Mouse (Mus musculus) forebrain, embryonic 10.5 days (tissue): ENCODE results near the gene Cramp1l. TPM values are rescaled to one million over a fixed set of nuclear protein-coding genes. Genes with fewer than 3 reads are reported as not detected.

Experiments
- DNase-seq: peaks from one replicate; pipeline ENCODE4 v3.0.0-alpha.2; 2017; ENCODE audit warnings: low spot score; ENCODE audit errors: extremely low spot score
- H3K27ac ChIP-seq: fragments of 300-500 bp; sonication (generic); 2 replicates; pipeline ENCODE4 v1.5.1; 2016; ENCODE audit warnings: mild to moderate bottlenecking
- H3K27me3 ChIP-seq: fragments of 300-500 bp; sonication (generic); 2 replicates; pipeline ENCODE4 v1.6.1; 2016; ENCODE audit warnings: mild to moderate bottlenecking; ENCODE audit not compliant: poor library complexity, severe bottlenecking
- H3K36me3 ChIP-seq: fragments of 300-500 bp; sonication (generic); replicated peaks from 2 replicates; pipeline ENCODE4 v1.6.1; 2016; ENCODE audit warnings: mild to moderate bottlenecking, moderate library complexity
- H3K4me1 ChIP-seq: fragments of 300-500 bp; sonication (generic); 2 replicates; pipeline ENCODE4 v1.6.1; 2016
- H3K4me3 ChIP-seq: fragments of 300-500 bp; sonication (generic); 2 replicates; pipeline ENCODE4 v1.5.1; 2016; ENCODE audit warnings: mild to moderate bottlenecking, moderate library complexity
- H3K9me3 ChIP-seq: fragments of 300-500 bp; sonication (generic); 2 replicates; pipeline ENCODE4 v1.6.1; 2016; ENCODE audit warnings: mild to moderate bottlenecking, moderate library complexity
- WGBS: fragments of 180-500 bp; shearing (Covaris S2); methylation state at CpG from one replicate; pipeline ENCODE4 v1.1.7; 2016; 5-methylcytosine and 5-hydroxymethylcytosine counted together
- polyA plus RNA-seq: library from polyadenylated mRNA; unstranded; fragments of >200 nt; fragmentation: Nextera tagmentation; extraction: Ambion mirVana; gene quantifications from 2 replicates; pipeline ENCODE4 v1.2.1, GENCODE M21; 2016

Gene Cramp1l
- polyA plus RNA-seq, 1 experiment from 2014 or later: 8.4 TPM

- H3K4me1 ChIP-seq: peaks cover 26% of the 10 kb centered on the region
- peak overlapping the region; percentile 94 for H3K4me3 ChIP-seq
- WGBS: under 1% methylated on average over 39 of the region's 39 CpGs
- peaks cover 45% of the 10 kb centered on the region for H3K36me3 ChIP-seq
- DNase-seq: peak; percentile 56
- H3K27ac ChIP-seq: peak overlapping the region; percentile 97
- no peaks in the 10 kb centered on the region for H3K9me3 ChIP-seq
- no peaks in the 10 kb centered on the region for H3K27me3 ChIP-seq
Observed at GRCm38 (mm10) chr17:25014841-25015570, 582 bp downstream of the Cramp1l start.

- Histone ChIP-seq H3K27ac (peak overlapping the region; percentile 97), H3K27me3 (no peaks in the 10 kb centered on the region), H3K36me3 (peaks cover 46% of the 10 kb centered on the region), H3K4me1 (peaks cover 26% of the 10 kb centered on the region), H3K4me3 (peak overlapping the region; percentile 94), H3K9me3 (no peaks in the 10 kb centered on the region)
- WGBS: under 1% methylated on average over 81 of the region's 81 CpGs
- DNase-seq: peak; percentile 61
Observed at GRCm38 (mm10) chr17:25013606-25014501, 1.7 kb downstream of the Cramp1l start.

DNA sequence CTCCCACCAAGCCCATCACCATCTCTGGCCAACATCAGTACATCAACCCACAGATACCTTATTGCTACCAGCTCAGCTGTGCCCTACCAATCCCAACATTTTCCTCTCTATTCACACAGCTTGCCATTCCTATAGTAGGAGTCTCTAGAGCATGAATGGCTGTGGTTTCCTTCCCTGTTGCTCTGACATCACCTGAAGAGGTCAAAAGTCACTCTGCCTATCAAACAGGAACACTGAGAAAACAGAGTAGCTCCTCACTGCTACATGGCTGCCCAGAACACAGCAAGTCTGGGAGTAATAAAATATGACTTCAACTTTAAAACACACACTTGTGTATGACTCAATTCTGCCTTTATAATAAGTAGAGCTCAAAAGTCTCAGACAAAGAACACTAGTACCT is 8.1 kb downstream of the Cramp1l start:
- H3K36me3 ChIP-seq: peaks cover 95% of the 10 kb centered on the region
- H3K27me3 ChIP-seq: no peaks in the 10 kb centered on the region
- H3K27ac ChIP-seq: no peak overlapping the region
- no peaks in the 10 kb centered on the region for H3K9me3 ChIP-seq
- H3K4me3 ChIP-seq: no peak overlapping the region
- no peak for DNase-seq
- H3K4me1 ChIP-seq: no peaks in the 10 kb centered on the region

- 96% methylated on average over 3 of the region's 3 CpGs for WGBS
- Histone ChIP-seq H3K4me3 (no peak overlapping the region), H3K27ac (no peak overlapping the region), H3K36me3 (peaks cover 95% of the 10 kb centered on the region), H3K9me3 (no peaks in the 10 kb centered on the region), H3K4me1 (no peaks in the 10 kb centered on the region), H3K27me3 (no peaks in the 10 kb centered on the region)
- no peak for DNase-seq
Observed at GRCm38 (mm10) chr17:25005102-25005501, 10.5 kb downstream of the Cramp1l start.

GRCm38 (mm10) chr17:24994721-24995120 is 20.9 kb downstream of the Cramp1l start:
- no peak overlapping the region for H3K4me3 ChIP-seq
- no peaks in the 10 kb centered on the region for H3K9me3 ChIP-seq
- no peak for DNase-seq
- peaks cover 100% of the 10 kb centered on the region for H3K36me3 ChIP-seq
- WGBS: 92% methylated on average over 6 of the region's 6 CpGs
- H3K4me1 ChIP-seq: no peaks in the 10 kb centered on the region
- no peak overlapping the region for H3K27ac ChIP-seq
- H3K27me3 ChIP-seq: no peaks in the 10 kb centered on the region

DNA sequence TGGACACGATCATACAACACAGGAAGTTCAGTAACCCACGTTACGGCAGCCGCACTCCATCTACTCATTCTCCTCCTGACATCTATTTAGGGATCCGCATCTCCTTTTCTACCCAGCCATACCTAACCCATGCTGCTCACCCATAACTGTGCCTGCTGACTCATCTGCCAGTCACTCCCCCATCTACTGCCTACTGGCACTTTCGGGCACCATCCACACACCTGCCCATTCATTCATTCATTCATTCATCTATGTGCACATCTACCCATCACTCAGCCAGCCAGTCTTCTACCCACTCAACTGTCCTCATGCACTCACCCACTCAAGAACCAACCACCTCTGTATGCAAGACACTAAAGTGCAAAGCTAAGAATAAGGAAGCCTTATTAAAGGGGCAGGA is 28.4 kb downstream of the Cramp1l start:
- peaks cover 99% of the 10 kb centered on the region for H3K36me3 ChIP-seq
- DNase-seq: no peak
- 96% methylated on average over 6 of the region's 6 CpGs for WGBS
- no peaks in the 10 kb centered on the region for H3K4me1 ChIP-seq
- H3K9me3 ChIP-seq: no peaks in the 10 kb centered on the region
- H3K4me3 ChIP-seq: no peak overlapping the region
- H3K27me3 ChIP-seq: no peaks in the 10 kb centered on the region
- no peak overlapping the region for H3K27ac ChIP-seq

GRCm38 (mm10) chr17:24960852-24961715 is 54.5 kb downstream of the Cramp1l start:
- Histone ChIP-seq H3K27me3 (no peaks in the 10 kb centered on the region), H3K4me1 (peaks cover 25% of the 10 kb centered on the region), H3K36me3 (peaks cover 76% of the 10 kb centered on the region), H3K9me3 (no peaks in the 10 kb centered on the region), H3K27ac (peak overlapping the region; percentile 99), H3K4me3 (peak overlapping the region; percentile 92)
- 19% methylated on average over 21 of the region's 21 CpGs for WGBS
- no peak for DNase-seq

DNA sequence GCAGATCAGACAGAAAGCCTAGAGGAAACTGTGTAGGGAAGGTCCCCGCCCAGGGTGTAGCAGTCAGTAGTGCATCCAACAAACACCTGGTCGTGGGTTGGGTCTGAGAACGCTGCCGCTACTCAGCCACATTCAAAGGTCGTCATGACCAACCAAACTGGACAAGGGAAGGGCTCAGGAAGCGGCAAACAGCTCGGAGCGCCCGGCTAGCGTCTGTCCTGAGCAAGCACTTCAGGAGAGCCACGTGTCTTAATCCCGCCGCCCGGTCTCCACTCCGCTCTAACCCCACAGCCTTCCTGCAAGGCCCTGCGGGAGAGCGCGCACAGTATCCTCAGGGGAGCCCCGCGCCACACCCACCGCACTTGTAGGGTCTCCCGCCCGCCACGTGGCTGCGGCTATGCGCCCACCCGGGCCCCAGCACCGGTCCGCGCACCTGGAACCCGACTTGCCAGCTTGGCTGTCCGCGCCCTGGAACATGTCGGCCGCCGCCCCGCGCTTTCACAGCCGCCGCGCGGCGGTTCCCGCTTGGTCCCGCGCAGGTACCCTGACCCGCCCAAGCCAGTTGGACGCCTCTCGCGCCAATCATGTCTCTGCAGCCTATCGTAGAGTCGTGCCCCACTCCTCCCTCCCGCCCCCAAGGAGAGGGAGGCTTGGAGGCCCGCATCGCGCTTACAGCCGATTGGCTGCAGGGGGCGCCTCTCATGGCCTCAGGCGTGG is 55.3 kb downstream of the Cramp1l start, which contains the start of gene Jpt2:
Gene Jpt2 (minus strand): TSS at position 555 of the 717 bp plus-strand sequence.
- H3K27me3 ChIP-seq: no peaks in the 10 kb centered on the region
- peak within 1 kb of the TSS; percentile 99 for H3K27ac ChIP-seq
- peaks cover 76% of the 10 kb centered on the region for H3K36me3 ChIP-seq
- H3K4me3 ChIP-seq: peak within 1 kb of the TSS; percentile 92
- under 1% methylated on average over 59 of the region's 59 CpGs for WGBS
- no peaks in the 10 kb centered on the region for H3K9me3 ChIP-seq
- peak; percentile 98 for DNase-seq
- H3K4me1 ChIP-seq: peaks cover 25% of the 10 kb centered on the region

DNA sequence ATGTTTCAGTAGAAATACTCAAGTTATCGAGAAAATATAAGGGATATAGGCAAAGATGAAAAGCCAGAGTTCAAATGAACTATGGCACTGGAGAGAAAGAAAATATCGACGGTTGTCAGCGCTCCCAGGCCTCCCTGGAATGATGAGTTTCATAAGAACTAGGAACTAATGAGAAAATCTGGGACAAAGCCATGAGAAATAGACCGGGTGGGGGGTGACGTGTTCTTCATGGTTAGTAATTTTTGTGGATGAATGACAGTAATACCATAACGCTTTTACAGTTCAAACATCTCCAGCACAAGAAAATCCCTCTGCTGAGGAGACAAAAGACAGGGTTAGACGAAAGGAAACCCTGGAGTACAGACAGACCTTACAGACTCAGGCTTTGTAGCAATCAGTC is 56.2 kb downstream of the Cramp1l start:
- peak overlapping the region; percentile 92 for H3K4me3 ChIP-seq
- H3K27me3 ChIP-seq: no peaks in the 10 kb centered on the region
- 48% methylated on average over 8 of the region's 8 CpGs for WGBS
- H3K9me3 ChIP-seq: no peaks in the 10 kb centered on the region
- H3K36me3 ChIP-seq: peaks cover 76% of the 10 kb centered on the region
- peak overlapping the region; percentile 99 for H3K27ac ChIP-seq
- peaks cover 25% of the 10 kb centered on the region for H3K4me1 ChIP-seq
- DNase-seq: no peak

- Histone ChIP-seq H3K27ac (no peak overlapping the region), H3K4me3 (no peak overlapping the region), H3K36me3 (peaks cover 98% of the 10 kb centered on the region), H3K9me3 (no peaks in the 10 kb centered on the region), H3K27me3 (no peaks in the 10 kb centered on the region), H3K4me1 (peaks cover 2% of the 10 kb centered on the region)
- 93% methylated on average over 2 of the region's 2 CpGs for whole genome bisulfite sequencing
- DNase-seq: no peak
Observed at GRCm38 (mm10) chr17:24953291-24953690, 62.3 kb downstream of the Cramp1l start.

- no peak for DNase-seq
- Histone ChIP-seq H3K27ac (no peak overlapping the region), H3K36me3 (peaks cover 99% of the 10 kb centered on the region), H3K4me1 (no peaks in the 10 kb centered on the region), H3K9me3 (no peaks in the 10 kb centered on the region), H3K4me3 (no peak overlapping the region), H3K27me3 (no peaks in the 10 kb centered on the region)
- WGBS: 91% methylated on average over 2 of the region's 2 CpGs
Observed at GRCm38 (mm10) chr17:24950671-24951070, 64.9 kb downstream of the Cramp1l start.

DNA sequence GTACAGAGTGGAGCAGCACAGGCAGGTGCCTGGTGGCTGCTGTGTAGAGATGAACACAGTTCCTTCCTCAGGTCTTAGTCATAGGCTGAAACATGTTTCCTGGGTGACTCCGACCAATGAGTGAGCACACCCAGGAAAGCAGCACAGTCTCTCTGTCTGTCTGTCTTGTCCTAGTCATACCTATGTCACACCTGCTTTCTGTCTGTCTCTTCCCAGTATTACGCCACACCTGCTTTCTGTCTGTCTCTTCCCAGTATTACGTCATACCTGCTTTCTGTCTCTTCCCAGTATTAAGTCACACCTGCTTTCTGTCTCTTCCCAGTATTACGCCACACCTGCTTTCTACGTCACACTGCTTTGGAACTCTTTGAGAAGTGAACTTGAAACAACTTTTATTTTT is 67.4 kb downstream of the Cramp1l start:
- DNase-seq: no peak
- no peaks in the 10 kb centered on the region for H3K4me1 ChIP-seq
- peaks cover 100% of the 10 kb centered on the region for H3K36me3 ChIP-seq
- H3K9me3 ChIP-seq: no peaks in the 10 kb centered on the region
- 95% methylated on average over 5 of the region's 5 CpGs for WGBS
- H3K27me3 ChIP-seq: no peaks in the 10 kb centered on the region
- no peak overlapping the region for H3K27ac ChIP-seq
- H3K4me3 ChIP-seq: no peak overlapping the region
